Mouse (Mus musculus): ENCODE results near the gene Eef2k. TPM values are rescaled to one million over a fixed set of nuclear protein-coding genes. Genes with fewer than 3 reads are reported as not detected.

The Eef2k gene
- polyA plus RNA-seq, 1 experiment, result 15.1 TPM

DNA sequence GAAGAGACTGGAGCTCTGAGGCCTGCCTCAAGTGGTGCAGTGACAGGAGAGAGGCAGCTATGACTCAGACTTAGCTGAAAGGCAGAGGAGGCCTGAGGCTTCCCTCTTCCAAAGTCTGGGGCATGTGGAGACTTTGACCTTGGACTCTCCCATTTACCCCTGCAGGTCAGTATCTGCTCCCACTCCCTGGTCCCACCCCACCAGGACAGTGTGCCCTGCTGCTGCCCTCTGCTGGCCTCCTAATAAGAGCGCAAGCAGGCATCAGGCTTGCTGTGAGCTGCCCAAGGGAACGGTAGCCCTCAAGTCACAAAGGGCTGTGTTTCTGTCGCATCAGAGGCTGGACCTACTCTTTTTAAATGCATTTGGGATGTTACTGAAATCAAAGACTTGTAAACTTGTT is 16.2 kb upstream of the Eef2k start:
- H3K4me3 ChIP-seq (ENCODE audit: insufficient read depth, low read length), result no peak overlapping the region

DNA sequence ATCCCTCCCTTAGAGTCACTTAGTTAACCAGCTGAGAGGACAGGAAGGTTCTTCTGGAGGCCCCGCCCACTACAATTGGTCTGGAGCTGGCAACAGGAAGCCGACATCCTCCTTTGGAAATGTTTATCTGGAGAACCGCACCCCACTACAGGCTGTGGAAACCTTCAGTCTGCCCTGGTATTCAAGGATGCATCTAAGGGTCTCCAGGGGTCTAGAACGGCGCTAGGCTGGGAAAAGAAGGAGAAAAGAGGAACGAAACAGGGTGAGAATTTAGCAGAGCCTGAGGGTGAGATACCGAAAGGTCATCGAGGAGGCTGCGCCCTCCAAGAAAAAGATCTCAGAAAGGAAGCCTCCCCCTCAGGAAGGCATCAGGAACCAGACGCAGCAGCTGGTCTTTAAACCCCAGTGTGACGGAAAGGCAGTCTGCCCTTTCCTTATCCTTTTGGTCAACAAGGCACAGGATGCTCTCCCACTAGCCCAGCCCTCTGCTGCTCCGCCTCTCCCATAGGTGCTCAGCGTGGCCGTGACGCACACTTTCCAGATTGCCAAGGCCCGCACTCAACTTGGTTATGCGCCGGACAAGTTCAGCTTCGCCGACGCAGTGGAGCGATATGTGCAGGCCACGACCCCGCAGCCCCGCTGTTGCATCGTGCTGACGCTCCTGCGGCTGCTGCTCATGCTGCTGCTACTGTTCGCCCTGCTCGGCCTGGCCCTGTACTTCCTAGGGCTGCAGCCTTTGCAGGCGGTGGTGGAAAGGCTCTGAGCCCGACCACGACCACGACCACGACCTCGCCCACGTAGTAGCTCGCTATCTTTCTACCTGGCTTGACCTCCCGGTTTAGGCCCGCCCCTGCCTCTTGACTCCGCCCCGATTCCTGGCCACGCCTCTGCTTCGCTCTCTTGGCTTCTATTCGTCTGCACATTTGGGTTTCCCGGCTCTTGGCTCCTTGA is 11.9 kb upstream of the Eef2k start:
- no peak for TF ChIP-seq POLR2A (IDR thresholded peaks at IDR 0.05; ENCODE audit: borderline replicate concordance, low read depth, low read length)
- TF ChIP-seq CTCF (IDR thresholded peaks at IDR 0.05; ENCODE audit: low read depth, low read length), result no peak
- H3K4me1 ChIP-seq (ENCODE audit: control insufficient read depth, insufficient read depth, low read length), result peaks cover 31% of the 10 kb centered on the region
- peak overlapping the region; percentile 86 for H3K4me3 ChIP-seq (ENCODE audit: insufficient read depth, low read length)
- H3K27ac ChIP-seq (ENCODE audit: insufficient read depth, low read depth, low read length), result no peak overlapping the region

More for the DNA sequence above, 16.2 kb upstream of the Eef2k start:
- H3K4me1 ChIP-seq (ENCODE audit: control insufficient read depth, insufficient read depth, low read length), result peaks cover 16% of the 10 kb centered on the region
- no peak for TF ChIP-seq POLR2A (IDR thresholded peaks at IDR 0.05; ENCODE audit: borderline replicate concordance, low read depth, low read length)
- TF ChIP-seq CTCF (IDR thresholded peaks at IDR 0.05; ENCODE audit: low read depth, low read length), result peak; percentile 60
- no peak overlapping the region for H3K27ac ChIP-seq (ENCODE audit: insufficient read depth, low read depth, low read length)

DNA sequence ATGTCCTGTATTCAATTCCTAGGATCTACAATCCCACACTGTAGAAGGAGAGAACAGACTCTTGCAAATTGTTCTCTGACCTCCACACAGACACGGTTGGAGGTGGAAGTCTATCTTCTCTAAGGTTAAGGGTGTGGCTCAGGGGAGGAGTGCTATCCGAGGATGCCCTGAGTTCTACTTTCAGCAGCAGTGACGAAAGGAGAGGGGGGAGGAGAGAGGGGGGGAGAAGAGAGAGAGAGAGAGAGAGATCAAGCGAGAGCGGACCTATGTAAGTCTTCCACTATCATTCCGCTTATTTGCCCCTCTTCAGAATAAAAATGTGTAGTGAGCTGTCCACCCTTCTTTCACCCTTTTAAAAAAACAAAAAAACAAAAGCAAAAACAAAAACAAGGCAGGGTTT is 8.2 kb upstream of the Eef2k start:
- Histone ChIP-seq H3K4me1 (ENCODE audit: control insufficient read depth, insufficient read depth, low read length) (peaks cover 27% of the 10 kb centered on the region), H3K4me3 (ENCODE audit: insufficient read depth, low read length) (peak overlapping the region; percentile 98), H3K27ac (ENCODE audit: insufficient read depth, low read depth, low read length) (peak overlapping the region; percentile 90; the same call in 1 of the 2 replicates)
- TF ChIP-seq CTCF (IDR thresholded peaks at IDR 0.05; ENCODE audit: low read depth, low read length), result no peak
- no peak for TF ChIP-seq POLR2A (IDR thresholded peaks at IDR 0.05; ENCODE audit: borderline replicate concordance, low read depth, low read length)

DNA sequence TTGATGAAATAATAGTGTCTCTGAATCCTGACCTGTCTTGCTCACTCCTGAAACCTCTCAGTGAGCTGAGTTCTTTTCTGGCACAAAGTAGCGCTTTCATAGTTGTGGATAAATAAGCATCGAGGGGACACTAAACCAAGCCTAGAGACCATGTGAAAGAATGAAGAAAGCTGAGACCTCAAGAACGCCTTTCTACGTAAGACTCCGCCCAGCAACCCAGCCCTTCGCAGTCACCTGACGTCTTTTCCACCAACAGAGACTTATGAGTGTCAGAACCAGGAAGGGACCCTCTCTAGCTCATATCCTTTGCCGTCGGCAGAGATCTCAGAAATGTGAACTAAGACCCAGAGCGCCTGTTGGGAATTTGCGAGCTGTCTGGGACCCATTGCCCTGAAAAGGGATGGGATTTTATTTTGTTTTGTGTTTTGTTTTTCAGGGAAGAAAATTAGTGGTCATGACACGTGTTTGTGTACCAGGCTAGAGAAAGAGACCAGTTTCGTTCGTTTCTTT is 7.7 kb upstream of the Eef2k start:
- TF ChIP-seq POLR2A (IDR thresholded peaks at IDR 0.05; ENCODE audit: borderline replicate concordance, low read depth, low read length) (0 out of 2 replicates have a peak, but pooled peaks have one; percentile 33), CTCF (IDR thresholded peaks at IDR 0.05; ENCODE audit: low read depth, low read length) (no peak)
- Histone ChIP-seq H3K4me3 (ENCODE audit: insufficient read depth, low read length) (peak overlapping the region; percentile 98), H3K4me1 (ENCODE audit: control insufficient read depth, insufficient read depth, low read length) (peaks cover 22% of the 10 kb centered on the region), H3K27ac (ENCODE audit: insufficient read depth, low read depth, low read length) (peak overlapping the region; percentile 90)

DNA sequence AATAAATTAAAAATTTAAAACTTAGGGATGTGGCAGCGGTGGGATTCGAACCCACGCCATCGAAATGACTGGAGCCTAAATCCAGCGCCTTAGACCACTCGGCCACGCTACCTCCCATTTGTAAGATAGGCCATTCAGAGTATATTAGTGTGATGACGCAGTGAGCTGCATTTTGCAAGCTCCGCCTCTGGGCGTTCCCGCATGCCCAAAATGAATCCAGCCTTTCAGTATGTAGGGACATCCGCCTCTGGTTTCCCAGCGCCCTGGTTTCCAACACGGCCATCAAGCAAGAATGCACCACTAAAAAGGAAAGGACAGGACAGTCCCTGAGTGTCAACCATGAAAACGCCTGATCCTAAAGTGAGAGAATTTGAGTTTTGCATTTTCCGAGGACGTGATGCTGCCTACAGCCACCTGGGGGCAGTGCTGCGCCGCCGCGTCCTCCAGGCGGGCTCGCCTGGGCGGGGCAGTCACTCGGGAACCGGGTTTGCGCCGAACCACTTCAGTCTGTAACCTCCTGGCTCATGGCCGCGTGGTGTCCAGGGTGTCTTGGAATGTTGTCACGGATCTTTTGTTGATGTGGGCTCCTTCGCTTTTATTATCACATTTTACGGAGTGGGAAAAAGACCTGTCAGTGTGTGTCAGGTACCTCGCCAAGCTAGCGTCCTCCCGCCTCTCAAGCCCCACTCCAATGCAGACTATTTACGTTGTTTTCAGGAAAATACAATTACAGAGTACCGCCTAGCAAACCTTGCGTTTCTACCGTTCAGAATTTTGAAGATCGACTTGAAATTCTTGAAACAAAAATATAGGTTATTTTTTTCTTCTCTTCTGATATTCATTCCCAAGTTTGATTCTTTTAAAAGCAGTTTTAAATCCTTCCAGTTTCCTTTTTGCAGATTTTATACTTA is 6.9 kb upstream of the Eef2k start:
- Histone ChIP-seq H3K27ac (ENCODE audit: insufficient read depth, low read depth, low read length) (peak overlapping the region; percentile 90), H3K4me3 (ENCODE audit: insufficient read depth, low read length) (peak overlapping the region; percentile 98), H3K4me1 (ENCODE audit: control insufficient read depth, insufficient read depth, low read length) (peaks cover 18% of the 10 kb centered on the region)
- TF ChIP-seq POLR2A (IDR thresholded peaks at IDR 0.05; ENCODE audit: borderline replicate concordance, low read depth, low read length), result 0 out of 2 replicates have a peak, but pooled peaks have one; percentile 60
- TF ChIP-seq CTCF (IDR thresholded peaks at IDR 0.05; ENCODE audit: low read depth, low read length), result peak; percentile 93

DNA sequence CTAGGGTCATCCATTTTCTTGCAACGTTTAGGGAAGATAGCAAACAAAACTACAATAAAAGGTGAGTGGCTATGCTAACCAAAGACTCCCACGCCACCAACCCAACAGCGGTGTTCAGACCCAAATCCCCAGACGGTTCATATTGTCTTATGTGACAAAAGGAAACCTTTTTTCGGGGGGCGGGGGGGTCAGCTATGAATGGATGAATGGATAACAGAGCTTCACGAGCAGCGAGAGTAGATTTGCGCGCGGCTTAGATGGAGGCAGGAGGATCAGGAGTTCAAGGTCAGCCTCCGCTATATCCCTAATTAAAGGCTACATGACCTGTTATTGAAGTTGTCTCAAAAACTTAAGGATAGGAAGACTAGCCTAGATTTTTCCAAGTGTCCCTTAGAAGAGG is 6.3 kb upstream of the Eef2k start:
- H3K27ac ChIP-seq (ENCODE audit: insufficient read depth, low read depth, low read length), result no peak overlapping the region
- H3K4me1 ChIP-seq (ENCODE audit: control insufficient read depth, insufficient read depth, low read length), result peaks cover 16% of the 10 kb centered on the region
- peak overlapping the region; percentile 7; the same call in 1 of the 2 replicates for H3K4me3 ChIP-seq (ENCODE audit: insufficient read depth, low read length)
- TF ChIP-seq POLR2A (IDR thresholded peaks at IDR 0.05; ENCODE audit: borderline replicate concordance, low read depth, low read length), result no peak

DNA sequence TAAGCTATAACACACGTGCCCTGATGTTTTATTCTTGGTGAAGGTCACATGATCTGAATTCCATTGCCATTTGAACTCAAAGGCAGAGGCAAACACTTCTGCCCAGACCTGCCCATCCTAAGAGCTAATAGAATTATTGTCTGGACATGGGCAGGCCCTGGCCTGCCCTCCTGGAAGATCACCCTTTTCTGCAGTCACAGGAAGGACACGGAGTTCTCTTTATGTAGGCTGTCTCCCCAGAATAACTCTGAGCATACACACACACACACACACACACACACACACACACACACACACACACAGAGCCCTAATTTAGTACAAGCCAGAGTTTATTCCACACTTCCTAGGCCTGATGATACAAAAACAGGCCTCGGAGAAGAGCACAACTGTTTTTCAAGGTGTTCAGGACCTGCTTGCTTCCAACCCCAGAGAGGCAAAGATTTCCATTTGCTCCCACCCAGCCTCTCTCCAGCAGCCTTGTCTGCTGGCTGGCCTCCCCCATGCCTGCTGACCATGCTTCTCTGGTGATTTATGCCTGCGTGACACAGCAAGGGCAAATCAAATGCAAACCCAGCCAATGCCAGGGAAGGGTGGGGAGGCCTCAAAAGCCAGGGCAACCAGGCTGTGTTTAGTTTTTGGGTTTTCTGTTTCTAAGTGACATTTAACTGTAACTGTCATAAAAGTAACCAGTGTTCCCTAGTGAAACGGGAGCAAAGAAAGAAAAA is 4.0 kb upstream of the Eef2k start:
- TF ChIP-seq POLR2A (IDR thresholded peaks at IDR 0.05; ENCODE audit: borderline replicate concordance, low read depth, low read length), result no peak
- Histone ChIP-seq H3K4me1 (ENCODE audit: control insufficient read depth, insufficient read depth, low read length) (peaks cover 7% of the 10 kb centered on the region), H3K27ac (ENCODE audit: insufficient read depth, low read depth, low read length) (no peak overlapping the region), H3K4me3 (ENCODE audit: insufficient read depth, low read length) (no peak overlapping the region)

DNA sequence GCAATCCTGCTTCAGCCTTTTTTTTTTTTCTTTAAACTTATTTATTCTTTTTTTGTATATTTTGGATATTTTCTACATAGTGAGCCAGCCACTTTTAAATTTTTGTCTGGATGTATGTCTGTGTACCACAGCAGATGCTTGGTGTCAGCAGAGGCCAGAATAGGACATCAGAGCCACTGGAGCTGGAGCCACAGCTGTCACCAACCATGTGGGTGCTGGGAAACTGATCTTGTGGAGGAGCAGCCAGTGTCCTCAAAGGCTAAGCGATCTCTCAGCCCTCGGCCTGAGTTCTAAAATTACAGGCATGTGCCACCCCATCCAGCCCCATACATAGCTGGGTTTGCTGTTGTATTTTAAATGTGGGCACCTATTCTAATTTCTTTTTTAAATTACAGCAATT is 2.8 kb upstream of the Eef2k start:
- no peak overlapping the region for H3K27ac ChIP-seq (ENCODE audit: insufficient read depth, low read depth, low read length)
- no peak for TF ChIP-seq CTCF (IDR thresholded peaks at IDR 0.05; ENCODE audit: low read depth, low read length)
- no peak for TF ChIP-seq POLR2A (IDR thresholded peaks at IDR 0.05; ENCODE audit: borderline replicate concordance, low read depth, low read length)
- H3K4me3 ChIP-seq (ENCODE audit: insufficient read depth, low read length), result no peak overlapping the region
- peaks cover 4% of the 10 kb centered on the region; the same call in 1 of the 2 replicates for H3K4me1 ChIP-seq (ENCODE audit: control insufficient read depth, insufficient read depth, low read length)

DNA sequence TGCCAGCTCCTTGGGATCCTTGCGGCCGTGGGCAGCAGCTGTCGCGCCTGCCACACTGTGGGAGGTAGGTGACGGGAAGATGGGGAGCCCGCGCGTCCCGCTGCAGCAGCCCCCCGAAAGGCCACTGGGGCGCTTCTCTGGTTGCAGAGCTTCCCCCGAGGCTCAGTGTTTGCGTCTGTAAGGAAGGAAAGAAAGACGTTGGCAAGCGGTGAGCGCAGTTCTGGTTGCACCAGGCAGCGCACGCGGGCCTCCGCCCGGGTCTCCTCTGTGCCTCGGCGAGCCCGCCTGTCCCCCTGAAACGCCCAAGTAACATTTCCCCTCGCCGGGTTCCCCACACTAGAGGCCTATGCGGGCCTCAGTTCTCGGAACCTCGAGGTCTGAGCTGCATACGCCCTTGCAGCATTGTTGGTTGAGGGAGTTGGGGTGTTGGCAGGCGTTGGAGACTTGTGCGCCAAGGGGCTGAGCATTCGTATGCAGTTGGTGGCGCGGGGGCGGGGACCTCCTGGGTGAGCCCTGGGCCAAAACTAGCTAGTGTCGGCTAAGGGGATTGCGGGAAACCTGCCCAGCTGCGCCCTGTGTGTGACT is 498 bp downstream of the Eef2k start:
- peaks cover 13% of the 10 kb centered on the region for H3K4me1 ChIP-seq (ENCODE audit: control insufficient read depth, insufficient read depth, low read length)
- no peak for TF ChIP-seq POLR2A (IDR thresholded peaks at IDR 0.05; ENCODE audit: borderline replicate concordance, low read depth, low read length)
- no peak for TF ChIP-seq CTCF (IDR thresholded peaks at IDR 0.05; ENCODE audit: low read depth, low read length)
- H3K4me3 ChIP-seq (ENCODE audit: insufficient read depth, low read length), result peak overlapping the region; percentile 65
- peak overlapping the region; percentile 47 for H3K27ac ChIP-seq (ENCODE audit: insufficient read depth, low read depth, low read length)
